Mouse (Mus musculus): ENCODE measurements around the gene Slc25a18.

GRCm38 (mm10) chr6:120841754-120842153, 68.4 kb downstream of the Slc25a18 start:
- TF ChIP-seq CTCF (IDR thresholded peaks at IDR 0.05; ENCODE audit: extremely low read depth, insufficient read depth, low read length) = no peak
- TF ChIP-seq POLR2A (IDR thresholded peaks at IDR 0.05; ENCODE audit: extremely low read depth, insufficient read depth, low read length) = no peak
